Mouse (Mus musculus): Measurements from ENCODE around the gene Cxcl17. TPM values are rescaled to one million over a fixed set of nuclear protein-coding genes. Genes with fewer than 3 reads are reported as not detected.

Gene Cxcl17
- polyA plus RNA-seq, 1 experiment: 0.06 TPM

DNA sequence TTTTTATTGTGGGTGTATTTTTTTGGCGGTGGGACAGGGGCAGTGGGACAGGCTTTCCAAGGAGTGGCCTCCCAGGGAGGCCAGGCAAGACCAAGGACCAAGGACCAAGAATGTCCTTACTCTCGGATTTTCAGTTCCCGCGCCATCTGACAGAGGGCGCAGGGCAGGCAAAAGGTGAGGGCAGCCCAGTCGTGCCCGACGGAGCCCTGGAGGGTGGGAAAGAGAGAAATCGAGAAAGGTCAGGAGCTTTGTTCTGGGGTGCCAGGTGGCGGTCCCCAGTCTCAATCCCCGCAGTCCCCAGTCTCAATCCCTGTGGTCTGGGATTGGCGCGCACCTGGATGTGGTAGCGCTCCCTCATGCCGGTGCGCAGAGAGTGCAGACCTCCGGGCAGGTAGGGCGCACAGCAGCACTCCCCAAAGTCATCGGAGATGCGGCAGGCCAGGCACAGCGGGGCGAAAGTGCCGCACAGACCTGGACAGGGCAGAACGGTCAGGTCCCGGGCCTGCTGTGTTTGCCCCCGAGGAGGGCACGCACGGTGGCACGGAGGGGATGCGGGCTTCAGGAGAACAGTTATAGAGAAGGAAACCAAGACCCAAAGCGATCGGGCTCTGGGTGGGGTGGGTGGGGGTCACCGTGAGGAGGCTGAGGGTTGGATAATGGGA lies 44.9 kb downstream of the Cxcl17 start:
- Histone ChIP-seq H3K79me2 (ENCODE audit: control insufficient read depth, insufficient read depth) (no peaks in the 10 kb centered on the region), H3K36me3 (ENCODE audit: control insufficient read depth, insufficient read depth) (no peaks in the 10 kb centered on the region), H3K4me2 (ENCODE audit: low read depth) (no peak overlapping the region), H3ac (ENCODE audit: control insufficient read depth, insufficient read length) (no peak overlapping the region), H3K4me3 (no peak overlapping the region), H3K27me3 (ENCODE audit: control insufficient read depth, insufficient read depth, insufficient read length) (peaks cover 15% of the 10 kb centered on the region)
- TF ChIP-seq MAX (IDR thresholded peaks at IDR 0.05; ENCODE audit: low read depth): no peak
- TF ChIP-seq MYOD1 (IDR thresholded peaks at IDR 0.05; ENCODE audit: control insufficient read depth in 1 of 3, insufficient read length in 2 of 3, low read depth in 2 of 3): no peak
- TF ChIP-seq TCF3 (IDR thresholded peaks at IDR 0.05; ENCODE audit: insufficient read length, low read depth): no peak
- TF ChIP-seq CEBPB (IDR thresholded peaks at IDR 0.05; ENCODE audit: insufficient read depth, poor library complexity, severe bottlenecking): no peak

DNA sequence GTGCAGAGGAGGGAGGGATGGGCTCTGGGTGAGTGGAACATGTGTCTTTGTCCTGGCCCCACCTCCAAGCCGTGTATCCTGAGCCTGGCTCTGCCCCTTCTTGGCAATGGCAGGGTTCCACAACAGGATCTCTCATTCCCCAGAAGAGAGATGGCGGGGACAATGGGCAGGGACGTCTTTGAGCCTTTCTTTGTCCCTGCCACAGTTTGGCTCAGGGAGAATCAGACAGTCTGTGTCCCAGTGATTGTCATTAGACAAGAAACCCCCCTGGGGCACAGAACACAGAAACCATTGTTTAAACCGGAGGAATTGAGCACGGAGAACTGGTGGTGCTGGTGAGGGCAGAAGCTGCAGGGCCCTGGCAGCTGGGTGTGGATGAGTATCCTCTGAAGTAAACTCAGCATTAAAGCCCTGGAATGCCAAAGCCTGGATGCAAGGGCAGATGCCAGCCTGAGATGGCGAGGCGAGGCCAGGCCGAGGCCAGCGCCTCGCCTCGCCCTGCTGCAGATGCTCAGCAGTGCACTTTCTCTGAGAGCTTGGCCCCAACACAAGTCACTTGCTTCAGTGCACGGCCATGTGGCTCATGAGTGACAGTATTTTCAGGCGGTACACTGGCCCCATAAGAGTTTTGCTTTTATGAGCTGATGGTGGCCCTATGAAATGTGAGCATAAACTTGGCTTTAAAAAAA lies 46.6 kb downstream of the Cxcl17 start:
- H3K27me3 ChIP-seq (ENCODE audit: control insufficient read depth, insufficient read depth, insufficient read length): peaks cover 15% of the 10 kb centered on the region
- no peak overlapping the region for H3ac ChIP-seq (ENCODE audit: control insufficient read depth, insufficient read length)
- no peak overlapping the region for H3K4me2 ChIP-seq (ENCODE audit: low read depth)
- H3K79me2 ChIP-seq (ENCODE audit: control insufficient read depth, insufficient read depth): no peaks in the 10 kb centered on the region
- no peaks in the 10 kb centered on the region for H3K36me3 ChIP-seq (ENCODE audit: control insufficient read depth, insufficient read depth)
- TF ChIP-seq POLR2AphosphoS2 (IDR thresholded peaks at IDR 0.05; ENCODE audit: insufficient read length, low read depth) (peak; percentile 20), POLR2A (IDR thresholded peaks at IDR 0.05; ENCODE audit: insufficient read length, low read depth) (no peak)
- H3K4me3 ChIP-seq: no peak overlapping the region

DNA sequence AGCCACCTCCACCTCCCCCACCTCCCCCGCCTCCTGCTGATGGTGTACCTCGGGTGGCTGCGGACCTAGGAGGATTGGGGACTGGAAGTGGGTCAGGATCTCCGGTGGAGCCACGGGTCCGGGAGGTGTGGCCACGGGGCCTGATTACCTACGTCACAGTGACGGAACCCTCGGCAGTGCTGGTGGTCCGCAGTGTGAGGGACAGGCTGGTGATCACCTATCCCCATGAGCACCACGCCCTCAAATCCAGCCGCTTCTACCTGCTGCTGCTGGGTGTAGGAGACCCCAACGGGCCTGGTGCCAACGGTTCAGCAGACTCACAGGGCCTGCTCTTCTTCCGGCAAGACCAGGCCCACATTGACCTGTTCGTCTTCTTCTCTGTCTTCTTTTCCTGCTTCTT lies 49.1 kb downstream of the Cxcl17 start:
- H3K79me2 ChIP-seq (ENCODE audit: control insufficient read depth, insufficient read depth): no peaks in the 10 kb centered on the region
- H3K4me3 ChIP-seq: no peak overlapping the region
- H3K4me2 ChIP-seq (ENCODE audit: low read depth): no peak overlapping the region
- H3K36me3 ChIP-seq (ENCODE audit: control insufficient read depth, insufficient read depth): no peaks in the 10 kb centered on the region
- no peak overlapping the region for H3ac ChIP-seq (ENCODE audit: control insufficient read depth, insufficient read length)
- no peak for TF ChIP-seq E2F4 (IDR thresholded peaks at IDR 0.05; ENCODE audit: insufficient read depth)
- no peak for TF ChIP-seq SRF (IDR thresholded peaks at IDR 0.05; ENCODE audit: control insufficient read depth, insufficient read length, low read depth)
- TF ChIP-seq TCF12 (IDR thresholded peaks at IDR 0.05; ENCODE audit: insufficient read depth, poor library complexity, severe bottlenecking): no peak
- no peak for TF ChIP-seq POLR2AphosphoS2 (IDR thresholded peaks at IDR 0.05; ENCODE audit: insufficient read length, low read depth)
- no peak for TF ChIP-seq MAX (IDR thresholded peaks at IDR 0.05; ENCODE audit: low read depth)
- no peak for TF ChIP-seq USF1 (IDR thresholded peaks at IDR 0.05; ENCODE audit: low read depth)
- no peak for TF ChIP-seq MYOG (IDR thresholded peaks at IDR 0.05; ENCODE audit: control insufficient read depth in 1 of 3, insufficient read depth in 1 of 3, insufficient read length in 2 of 3, low read depth in 2 of 3)
- TF ChIP-seq POLR2A (IDR thresholded peaks at IDR 0.05; ENCODE audit: insufficient read length, low read depth): no peak
- TF ChIP-seq REST (IDR thresholded peaks at IDR 0.05; ENCODE audit: insufficient read depth, insufficient read length): no peak
- H3K27me3 ChIP-seq (ENCODE audit: control insufficient read depth, insufficient read depth, insufficient read length): peaks cover 11% of the 10 kb centered on the region

DNA sequence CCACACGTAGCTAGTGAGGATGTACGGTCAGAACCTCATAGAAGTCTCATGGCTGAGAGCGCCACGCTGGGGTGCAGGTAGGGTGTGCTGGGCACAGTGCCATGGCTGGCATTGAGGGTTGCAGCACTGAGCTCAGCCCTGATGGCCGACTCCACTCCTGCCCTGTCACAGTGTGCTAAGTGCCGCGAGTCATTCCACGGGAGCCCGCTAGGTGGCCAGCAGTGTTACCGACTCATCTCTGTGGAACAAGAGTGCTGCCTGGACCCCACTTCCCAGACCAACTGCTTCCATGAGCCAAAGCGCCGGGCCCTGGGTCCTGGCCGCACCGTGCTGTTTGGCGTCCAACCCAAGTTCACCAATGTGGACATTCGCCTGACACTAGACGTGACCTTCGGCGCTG lies 49.5 kb downstream of the Cxcl17 start:
- TF ChIP-seq E2F4 (IDR thresholded peaks at IDR 0.05; ENCODE audit: insufficient read depth): no peak
- no peak for TF ChIP-seq MYOD1 (IDR thresholded peaks at IDR 0.05; ENCODE audit: control insufficient read depth in 1 of 3, insufficient read length in 2 of 3, low read depth in 2 of 3)
- TF ChIP-seq POLR2AphosphoS2 (IDR thresholded peaks at IDR 0.05; ENCODE audit: insufficient read length, low read depth): no peak
- TF ChIP-seq SRF (IDR thresholded peaks at IDR 0.05; ENCODE audit: control insufficient read depth, insufficient read length, low read depth): no peak
- TF ChIP-seq MAX (IDR thresholded peaks at IDR 0.05; ENCODE audit: low read depth): no peak
- no peak for TF ChIP-seq TCF12 (IDR thresholded peaks at IDR 0.05; ENCODE audit: insufficient read depth, poor library complexity, severe bottlenecking)
- no peak for TF ChIP-seq POLR2A (IDR thresholded peaks at IDR 0.05; ENCODE audit: insufficient read length, low read depth)
- no peak for TF ChIP-seq REST (IDR thresholded peaks at IDR 0.05; ENCODE audit: insufficient read depth, insufficient read length)
- Histone ChIP-seq H3K4me3 (no peak overlapping the region), H3ac (ENCODE audit: control insufficient read depth, insufficient read length) (no peak overlapping the region), H3K4me2 (ENCODE audit: low read depth) (no peak overlapping the region), H3K79me2 (ENCODE audit: control insufficient read depth, insufficient read depth) (no peaks in the 10 kb centered on the region), H3K27me3 (ENCODE audit: control insufficient read depth, insufficient read depth, insufficient read length) (peaks cover 6% of the 10 kb centered on the region), H3K36me3 (ENCODE audit: control insufficient read depth, insufficient read depth) (no peaks in the 10 kb centered on the region)

DNA sequence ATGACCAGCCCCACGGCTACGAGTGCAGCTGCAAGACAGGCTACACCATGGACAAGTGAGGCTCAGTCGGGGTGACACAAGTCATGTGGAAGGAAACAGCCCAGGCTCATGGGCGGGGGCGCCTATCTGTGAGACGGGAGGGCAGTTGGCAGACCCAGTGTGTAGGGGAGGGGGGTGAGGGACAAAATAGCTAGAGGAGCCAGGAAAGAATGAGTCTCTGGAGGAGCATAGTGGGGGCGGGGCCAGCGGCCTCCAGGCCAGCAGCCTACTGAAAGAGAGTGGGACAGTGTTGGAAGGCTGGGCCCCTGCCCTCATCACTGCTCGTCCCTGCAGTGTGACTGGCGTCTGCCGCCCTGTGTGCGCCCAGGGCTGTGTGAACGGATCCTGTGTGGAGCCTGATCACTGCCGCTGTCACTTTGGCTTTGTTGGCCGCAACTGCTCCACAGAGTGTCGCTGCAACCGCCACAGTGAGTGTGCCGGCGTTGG lies 53.9 kb downstream of the Cxcl17 start:
- Histone ChIP-seq H3K4me3 (no peak overlapping the region), H3K36me3 (ENCODE audit: control insufficient read depth, insufficient read depth) (no peaks in the 10 kb centered on the region), H3K79me2 (ENCODE audit: control insufficient read depth, insufficient read depth) (no peaks in the 10 kb centered on the region), H3ac (ENCODE audit: control insufficient read depth, insufficient read length) (no peak overlapping the region), H3K27me3 (ENCODE audit: control insufficient read depth, insufficient read depth, insufficient read length) (no peaks in the 10 kb centered on the region), H3K4me2 (ENCODE audit: low read depth) (no peak overlapping the region)
- TF ChIP-seq E2F4 (IDR thresholded peaks at IDR 0.05; ENCODE audit: insufficient read depth) (no peak), MYOG (IDR thresholded peaks at IDR 0.05; ENCODE audit: control insufficient read depth in 1 of 3, insufficient read depth in 1 of 3, insufficient read length in 2 of 3, low read depth in 2 of 3) (no peak), POLR2A (IDR thresholded peaks at IDR 0.05; ENCODE audit: insufficient read length, low read depth) (no peak), REST (IDR thresholded peaks at IDR 0.05; ENCODE audit: insufficient read depth, insufficient read length) (no peak), TCF3 (IDR thresholded peaks at IDR 0.05; ENCODE audit: insufficient read length, low read depth) (no peak), MAX (IDR thresholded peaks at IDR 0.05; ENCODE audit: low read depth) (no peak), SRF (IDR thresholded peaks at IDR 0.05; ENCODE audit: control insufficient read depth, insufficient read length, low read depth) (no peak), CEBPB (IDR thresholded peaks at IDR 0.05; ENCODE audit: insufficient read depth, poor library complexity, severe bottlenecking) (no peak)

Other genes with a start within 250 kb of the Cxcl17 start
- gene Pou2f2, start 233.2 kb downstream of the Cxcl17 start, polyA plus RNA-seq (2012; fragmentation: generic; extraction: Trizol): 0.01 TPM
- 8.8 TPM for gene Dedd2, start 192.3 kb downstream of the Cxcl17 start, polyA plus RNA-seq (2012; fragmentation: generic; extraction: Trizol)
- gene Zfp526, start 191.5 kb downstream of the Cxcl17 start, polyA plus RNA-seq (2012; fragmentation: generic; extraction: Trizol): 5.6 TPM
- gene Gsk3a, start 175.0 kb downstream of the Cxcl17 start, polyA plus RNA-seq (2012; fragmentation: generic; extraction: Trizol): 69.4 TPM
- 42.5 TPM for gene Erf, start 162.1 kb downstream of the Cxcl17 start, polyA plus RNA-seq (2012; fragmentation: generic; extraction: Trizol)
- gene Cic, start 145.2 kb downstream of the Cxcl17 start, polyA plus RNA-seq (2012; fragmentation: generic; extraction: Trizol): 65.8 TPM
- 54.0 TPM for gene Pafah1b3, start 114.9 kb downstream of the Cxcl17 start, polyA plus RNA-seq (2012; fragmentation: generic; extraction: Trizol)
- not detected for gene Prr19, start 111.5 kb downstream of the Cxcl17 start, polyA plus RNA-seq (2012; fragmentation: generic; extraction: Trizol)
- 0.02 TPM for gene Tmem145, start 106.8 kb downstream of the Cxcl17 start, polyA plus RNA-seq (2012; fragmentation: generic; extraction: Trizol)
- 41.0 TPM for gene Megf8, start 95.7 kb downstream of the Cxcl17 start, polyA plus RNA-seq (2012; fragmentation: generic; extraction: Trizol)
- not detected for gene Cnfn, start 43.2 kb downstream of the Cxcl17 start, polyA plus RNA-seq (2012; fragmentation: generic; extraction: Trizol)
- gene Lipe, start 14.2 kb downstream of the Cxcl17 start, polyA plus RNA-seq (2012; fragmentation: generic; extraction: Trizol): 3.8 TPM
- gene Ceacam1, start 64.7 kb upstream of the Cxcl17 start, polyA plus RNA-seq (2012; fragmentation: generic; extraction: Trizol): not detected
- gene Ceacam2, start 127.0 kb upstream of the Cxcl17 start, polyA plus RNA-seq (2012; fragmentation: generic; extraction: Trizol): not detected
- not detected for gene Erich4, start 203.0 kb upstream of the Cxcl17 start, polyA plus RNA-seq (2012; fragmentation: generic; extraction: Trizol)
- gene Dmac2, start 206.5 kb upstream of the Cxcl17 start, polyA plus RNA-seq (2012; fragmentation: generic; extraction: Trizol): 13.0 TPM
- 3.1 TPM for gene B3gnt8, start 213.8 kb upstream of the Cxcl17 start, polyA plus RNA-seq (2012; fragmentation: generic; extraction: Trizol)
- 54.9 TPM for gene Bckdha, start 246.1 kb upstream of the Cxcl17 start, polyA plus RNA-seq (2012; fragmentation: generic; extraction: Trizol)
- gene Exosc5, start 246.3 kb upstream of the Cxcl17 start, polyA plus RNA-seq (2012; fragmentation: generic; extraction: Trizol): 43.5 TPM